Comparison of ENCODE assay signal across 23 mouse cellular contexts in genomic region chr4:32544821-32545545, GRCm38 (mm10). TPM values are rescaled to one million over a fixed set of nuclear protein-coding genes. Genes with fewer than 3 reads are reported as not detected.
"Had no signal": no experiment of that assay in that cellular context is flagged by ENCODE, and none has a peak within 500 bp of the region (broad histone marks: within the 10 kb centered on the region; RNA-seq: fewer than 3 reads in every experiment).

No protein-coding gene starts in this region.

- H3K4me1 ChIP-seq: limb, embryonic 15.5 days; liver, embryonic 12.5 days; megakaryocyte, embryonic 14.5 days; neural tube, embryonic 15.5 days; stomach, embryonic 15.5 days had no signal

- H3K9ac ChIP-seq: limb, embryonic 15.5 days; liver, embryonic 12.5 days; lung, embryonic 14.5 days; neural tube, embryonic 15.5 days; stomach, embryonic 15.5 days had no signal

- H3K9me3 ChIP-seq: limb, embryonic 15.5 days; liver, embryonic 12.5 days; neural tube, embryonic 15.5 days; stomach, embryonic 15.5 days had no signal

- H3K27ac ChIP-seq: left cerebral cortex, adult 2 months; limb, embryonic 15.5 days; liver, embryonic 12.5 days; neural tube, embryonic 15.5 days; stomach, embryonic 15.5 days had no signal

- H3K4me2 ChIP-seq: limb, embryonic 15.5 days; liver, embryonic 12.5 days; lung, embryonic 14.5 days; midbrain, embryonic 11.5 days; neural tube, embryonic 15.5 days; stomach, embryonic 15.5 days had no signal

- H3K36me3 ChIP-seq: limb, embryonic 15.5 days; liver, embryonic 12.5 days; neural tube, embryonic 15.5 days; stomach, embryonic 15.5 days had no signal

- H3K4me3 ChIP-seq: left cerebral cortex, adult 2 months; limb, embryonic 15.5 days; liver, embryonic 12.5 days; megakaryocyte, embryonic 14.5 days; neural tube, embryonic 15.5 days; stomach, embryonic 15.5 days had no signal

- DNase-seq: kidney, adult 8-10 months; kidney, postnatal 25 days; lung, embryonic 14.5 days; lung, postnatal 10 days; lung, postnatal 4 days; right cerebral cortex, adult 18-20 months; spleen, adult 18-20 months; thymus, postnatal 4 days had no signal

- ATAC-seq: liver, embryonic 12.5 days; midbrain, embryonic 16.5 days had no signal

- H3K27me3 ChIP-seq: limb, embryonic 15.5 days; liver, embryonic 12.5 days; neural tube, embryonic 15.5 days; stomach, embryonic 15.5 days had no signal

RNA-seq across cellular contexts. Expression of gene Gja10, which starts 57.6 kb away (rescaled TPM):
- total RNA-seq: layer of hippocampus, postnatal 25 days; left cerebral cortex, adult 2 months; left cerebral cortex, postnatal 14 days had no signal
- polyA plus RNA-seq: kidney, embryonic 16.5 days; limb, embryonic 11.5 days; limb, embryonic 15.5 days; liver, embryonic 16.5 days; lung, embryonic 14.5 days; neural tube, embryonic 11.5 days; neural tube, embryonic 15.5 days; stomach, embryonic 15.5 days; thymus, postnatal 0 days had no signal
